Mouse (Mus musculus): ENCODE data around the gene Gm17660.

GRCm38 (mm10) chr5:104024762-104025161 lies 52.6 kb downstream of the Gm17660 start:
- TF ChIP-seq CTCF (IDR thresholded peaks at IDR 0.05; ENCODE audit: low read depth, low read length) = no peak
- TF ChIP-seq POLR2A (IDR thresholded peaks at IDR 0.05; ENCODE audit: borderline replicate concordance, low read depth, low read length) = no peak

Measured in bone marrow macrophage, adult 2 months (primary cell).